Mouse (Mus musculus) E14TG2a.4 (cell line): ENCODE results near the gene Src.

Experiments
- CTCF ChIP-seq: conservative IDR thresholded peaks from 2 replicates; pipeline ENCODE4 v1.5.1; 2014; ENCODE audit warnings: low read length
- NANOG ChIP-seq: IDR thresholded peaks from 2 replicates; pipeline ENCODE4 v1.6.1; 2014; ENCODE audit warnings: borderline replicate concordance, low read length, mixed read lengths
- POU5F1 ChIP-seq: IDR thresholded peaks from 2 replicates; pipeline ENCODE4 v1.6.1; 2014; ENCODE audit warnings: low read length, borderline replicate concordance

- TF ChIP-seq CTCF (no peak), NANOG (no peak), POU5F1 (no peak)
Observed at GRCm38 (mm10) chr2:157419506-157419905, 1.3 kb downstream of the Src start.
